Mouse (Mus musculus) kidney, adult 9 months (tissue): ENCODE results near the gene Tctn1.
"Not testable (repeated sequence)": the region's sequence is repeated elsewhere in the genome, so short reads cannot be mapped to it uniquely, and the experiment has no call there.

Experiments
- DNase-seq: peaks from one replicate; pipeline ENCODE4 v3.0.0; 2022

Gene Tctn1

DNA sequence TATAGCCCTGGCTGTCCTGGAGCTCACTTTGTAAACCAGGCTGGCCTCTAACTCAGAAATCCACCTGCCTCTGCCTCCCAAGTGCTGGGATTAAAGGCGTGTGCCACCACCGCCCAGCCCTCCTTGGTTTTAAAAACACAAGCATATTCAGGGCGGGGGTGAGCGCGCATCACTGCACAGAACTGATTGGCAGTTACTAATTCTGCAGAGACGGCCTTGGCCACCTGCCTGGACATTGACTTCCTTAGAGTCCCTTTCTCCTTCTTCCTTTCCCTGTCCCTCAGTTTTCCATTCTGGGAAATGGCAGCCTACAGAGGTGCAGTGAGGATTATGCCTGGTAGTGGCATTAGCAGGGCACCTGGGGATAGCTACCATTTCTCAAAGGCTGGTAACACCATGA is 46.6 kb downstream of the Tctn1 start:
- no peak for DNase-seq

- DNase-seq: no peak
Observed at GRCm38 (mm10) chr5:122213861-122214260, 50.4 kb downstream of the Tctn1 start.

DNA sequence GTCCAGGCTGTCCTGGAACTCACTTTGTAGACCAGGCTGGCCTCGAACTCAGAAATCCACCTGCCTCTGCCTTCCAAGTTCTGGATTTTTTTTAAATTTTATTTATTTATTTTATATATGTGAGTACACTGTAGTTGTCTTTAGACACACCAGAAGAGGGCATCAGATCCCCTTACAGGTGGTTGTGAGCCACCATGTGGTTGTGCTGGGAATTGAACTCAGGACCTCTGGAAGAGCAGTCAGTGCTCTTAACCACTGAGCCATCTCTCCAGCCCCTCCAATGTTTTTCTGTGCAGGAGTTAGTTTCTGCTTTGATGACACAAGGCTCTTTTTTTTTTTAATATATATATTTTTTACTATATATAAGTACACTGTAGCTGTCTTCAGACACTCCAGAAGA is 51.4 kb downstream of the Tctn1 start:
- not testable (repeated sequence) for DNase-seq

- DNase-seq: no peak
Observed at GRCm38 (mm10) chr5:122212125-122212524, 52.1 kb downstream of the Tctn1 start.

- no peak for DNase-seq
Observed at GRCm38 (mm10) chr5:122210890-122211289, 53.4 kb downstream of the Tctn1 start.

GRCm38 (mm10) chr5:122209591-122210368 is 54.5 kb downstream of the Tctn1 start:
- DNase-seq: peak; percentile 55

DNA sequence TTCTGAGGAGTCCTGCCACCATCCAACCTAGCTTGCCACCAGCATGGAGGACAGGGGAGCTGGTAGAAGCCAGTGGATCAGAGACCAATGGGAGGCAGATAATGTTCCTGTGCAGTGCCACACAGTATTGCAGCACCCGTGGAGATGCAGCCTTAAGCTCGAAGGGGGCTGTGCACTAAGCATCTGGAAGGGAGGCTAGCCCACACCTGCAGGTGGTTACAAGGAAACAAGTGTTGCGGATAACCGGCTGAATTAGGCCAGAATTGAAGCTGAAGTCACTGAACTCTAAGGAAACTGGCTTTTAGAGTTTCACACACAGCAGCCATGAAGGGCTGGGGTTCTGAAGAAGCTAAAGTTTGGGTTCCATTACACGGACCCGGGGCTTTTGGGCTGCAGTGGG is 55.4 kb downstream of the Tctn1 start:
- DNase-seq: no peak

DNA sequence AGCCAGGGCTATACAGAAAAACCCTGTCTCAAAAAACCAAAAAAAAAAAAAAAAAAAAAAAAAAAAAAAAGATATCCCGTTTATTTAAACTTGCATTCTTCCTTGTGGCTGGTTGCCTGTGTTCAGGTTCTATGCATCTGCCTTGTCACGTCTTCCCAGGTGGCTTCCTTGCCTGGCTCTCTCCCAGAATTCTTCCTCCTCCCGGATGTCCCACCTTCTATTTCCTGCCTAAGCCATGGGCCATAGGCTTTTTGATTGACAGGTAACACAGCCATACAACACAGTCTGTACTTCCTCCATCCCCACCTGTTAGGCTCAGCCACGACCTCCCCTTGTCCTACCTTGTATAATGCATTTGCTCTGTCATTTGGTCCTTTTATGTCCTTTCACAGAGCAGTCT is 57.8 kb downstream of the Tctn1 start, which contains the start of gene Hvcn1:
Gene Hvcn1, plus strand, starts transcription at position 330 of the 400 bp plus-strand sequence.
- no peak for DNase-seq

DNA sequence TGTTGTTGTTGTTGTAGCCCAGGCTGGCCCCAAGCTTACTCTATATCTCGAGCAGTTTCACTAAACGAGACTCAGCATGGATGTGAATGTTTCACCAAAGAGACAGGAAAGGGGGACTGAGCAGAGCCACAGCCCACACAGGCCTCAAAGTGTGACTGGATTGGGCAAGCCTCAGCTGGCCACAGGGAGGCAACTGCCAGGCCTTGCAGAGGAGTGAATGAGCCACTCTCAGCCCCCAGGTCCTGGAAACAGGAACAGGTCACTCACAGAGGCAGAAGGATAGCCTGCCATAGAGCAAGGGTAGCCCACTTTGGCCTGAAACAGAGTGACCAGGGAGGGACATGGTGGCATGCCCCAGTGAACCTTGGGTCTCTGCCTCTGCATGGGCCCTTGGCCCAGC is 60.1 kb downstream of the Tctn1 start:
- DNase-seq: no peak

- DNase-seq: no peak
Observed at GRCm38 (mm10) chr5:122201904-122202303, 62.4 kb downstream of the Tctn1 start.

DNA sequence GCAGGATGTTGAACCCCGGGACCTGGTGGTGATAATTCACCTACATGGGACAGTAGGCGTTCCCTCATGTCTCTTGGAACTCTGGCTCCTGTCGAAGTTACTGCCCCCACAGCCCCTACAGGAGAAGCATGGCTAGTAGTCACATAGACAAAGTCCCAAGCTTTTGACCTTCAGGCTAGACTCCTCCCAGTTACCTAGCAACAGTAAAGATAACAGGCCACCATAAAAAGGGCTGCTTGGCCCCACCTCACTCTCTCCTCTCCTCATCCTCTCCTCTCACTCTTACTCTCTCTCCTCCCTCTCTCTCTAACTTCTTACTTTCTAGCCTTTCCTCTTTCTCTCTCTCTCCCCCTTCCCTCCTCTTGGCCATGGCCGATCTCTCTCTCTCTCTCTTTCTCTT is 63.4 kb downstream of the Tctn1 start:
- DNase-seq: no peak

- peak; percentile 33 for DNase-seq
Observed at GRCm38 (mm10) chr5:122192347-122192746, 71.9 kb downstream of the Tctn1 start.

GRCm38 (mm10) chr5:122191269-122192063 is 72.8 kb downstream of the Tctn1 start:
- peak; percentile 67 for DNase-seq

- no peak for DNase-seq
Observed at GRCm38 (mm10) chr5:122190465-122190864, 73.8 kb downstream of the Tctn1 start.

DNA sequence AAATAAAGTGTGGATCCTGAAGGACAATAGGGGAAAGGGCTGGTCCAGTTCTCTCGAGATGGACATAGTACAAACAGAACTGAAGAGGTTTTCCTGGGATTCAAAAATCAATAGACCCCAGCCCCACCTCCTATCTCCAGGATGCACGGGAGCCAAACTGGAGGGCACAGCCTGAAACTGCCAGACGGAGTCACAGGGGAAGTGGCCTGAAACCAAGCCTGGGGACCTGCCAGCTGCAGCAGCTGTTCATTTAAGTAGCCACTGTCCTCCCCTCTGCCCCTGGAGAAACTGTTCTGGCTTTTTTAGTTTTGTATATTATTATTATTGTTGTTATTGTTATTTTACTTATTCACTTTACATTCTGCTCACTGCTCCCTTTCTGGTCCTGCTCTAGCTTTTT is 75.1 kb downstream of the Tctn1 start:
- no peak for DNase-seq
